Mouse (Mus musculus) neural tube, embryonic 10.5 days (tissue): ENCODE measurements at regions not wholly inside any gene's neighbourhood (a gene's known extent, or its start where the extent isn't known, plus 50 kb on each side); places are given as distances from the start of the nearest gene placed in this dataset.
"Not testable (repeated sequence)": the region's sequence is repeated elsewhere in the genome, so short reads cannot be mapped to it uniquely, and the experiment has no call there.

Experiments used
- DNase-seq: peaks from one replicate; pipeline ENCODE4 v3.0.0-alpha.2; 2017; ENCODE audit warnings: low spot score; ENCODE audit errors: extremely low spot score

DNA sequence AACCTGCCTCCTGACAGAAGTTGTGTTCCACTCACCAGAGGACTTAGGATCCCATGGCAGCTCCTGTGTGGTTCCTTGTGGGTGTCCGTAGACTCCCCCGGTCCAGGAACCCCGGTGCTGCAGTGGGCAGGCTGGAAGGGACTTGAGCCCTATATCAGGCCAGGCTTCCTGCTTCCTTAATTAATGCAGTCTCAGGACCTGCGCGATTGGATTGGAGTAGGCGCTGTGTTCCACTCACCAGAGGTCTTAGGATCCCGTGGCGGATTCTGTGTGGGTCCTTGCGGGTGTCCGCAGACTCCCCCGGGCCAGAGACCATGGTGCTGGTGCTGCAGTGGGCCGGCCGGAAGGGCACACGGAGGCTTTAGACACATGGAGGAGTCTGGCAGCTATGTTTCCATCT is 288.7 kb downstream of the Fut8 start:
- DNase-seq = not testable (repeated sequence)

DNA sequence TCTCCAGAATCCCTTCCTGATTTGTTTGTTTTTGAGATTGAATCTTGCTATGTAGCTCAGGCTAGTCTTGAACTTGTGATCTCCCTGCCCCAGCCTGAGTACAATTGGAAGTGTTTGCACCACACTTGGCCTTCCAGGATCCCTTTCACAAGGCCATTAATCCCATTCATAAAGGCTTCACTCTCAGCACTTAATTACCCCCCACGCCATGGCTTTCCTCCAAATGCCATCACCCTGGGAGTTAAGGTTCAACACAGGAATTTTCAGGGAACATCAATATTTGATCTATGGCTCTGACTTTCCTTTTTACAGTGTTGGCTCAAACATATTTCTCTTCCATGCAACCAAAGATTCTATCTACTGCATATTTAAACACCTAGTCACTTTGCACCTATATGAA is 289.6 kb downstream of the Fut8 start:
- DNase-seq = no peak

DNA sequence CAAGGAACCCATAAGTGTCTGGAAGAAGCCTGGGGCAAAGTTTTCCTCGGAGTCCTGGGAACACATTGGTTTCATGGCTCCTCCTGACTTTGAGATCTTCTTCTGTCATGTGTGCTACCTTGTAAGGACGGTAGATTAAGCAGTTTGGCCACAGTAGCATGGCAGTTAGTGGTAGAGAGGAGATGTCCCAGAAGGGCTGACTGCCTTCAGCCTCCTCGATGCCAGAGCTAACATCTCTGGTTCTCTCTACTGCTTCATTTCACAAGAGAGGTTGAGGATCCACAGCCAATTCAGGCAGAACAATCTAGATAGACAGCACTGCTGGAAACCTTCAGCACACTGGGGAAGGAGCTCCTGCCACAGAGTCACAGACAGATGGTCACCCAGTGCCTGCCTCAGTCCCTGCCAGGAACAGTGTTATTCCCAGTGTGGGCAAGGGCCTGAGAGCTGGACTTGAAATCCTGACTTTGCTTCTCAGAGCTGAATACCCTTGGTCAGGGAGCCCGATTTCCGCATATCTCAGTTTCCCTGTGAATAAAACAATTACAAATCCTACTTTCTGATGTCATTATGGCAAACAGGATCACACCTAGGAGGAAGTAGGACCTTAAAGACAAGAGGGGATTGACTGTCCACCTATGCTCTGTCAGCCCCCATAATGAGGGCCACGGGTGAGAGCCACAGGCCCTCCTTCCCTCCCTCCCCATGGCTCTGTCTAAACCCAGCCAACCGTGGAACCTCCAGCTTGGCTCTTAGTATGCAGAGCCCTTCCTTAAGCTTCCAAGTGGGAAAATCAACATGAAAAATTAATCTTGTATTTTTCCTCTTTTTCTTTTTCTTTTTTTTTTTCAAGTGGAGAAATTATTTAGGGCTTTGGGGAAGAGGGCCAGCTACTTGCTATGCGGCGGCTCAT is 290.3 kb downstream of the Fut8 start:
- no peak for DNase-seq

DNA sequence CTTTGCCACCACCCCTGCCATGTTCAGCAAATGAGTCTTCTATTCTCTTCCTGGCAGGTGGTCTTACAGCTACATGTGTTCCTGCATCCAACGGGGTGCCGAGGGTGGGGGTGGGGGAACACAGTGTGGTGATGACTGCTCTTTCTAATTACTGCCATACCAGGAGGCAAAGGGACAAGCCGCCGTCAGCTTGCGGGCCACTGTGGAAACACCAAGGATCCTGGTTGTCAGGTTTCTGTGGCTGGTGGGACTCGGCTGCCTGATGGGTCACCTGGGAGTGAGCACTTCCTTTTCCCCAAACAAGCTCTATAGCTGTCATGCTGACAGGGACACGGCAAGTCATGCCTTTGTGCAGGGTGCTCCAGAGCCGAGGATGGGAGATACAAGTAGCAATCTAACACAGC is 290.9 kb downstream of the Fut8 start:
- DNase-seq = no peak

DNA sequence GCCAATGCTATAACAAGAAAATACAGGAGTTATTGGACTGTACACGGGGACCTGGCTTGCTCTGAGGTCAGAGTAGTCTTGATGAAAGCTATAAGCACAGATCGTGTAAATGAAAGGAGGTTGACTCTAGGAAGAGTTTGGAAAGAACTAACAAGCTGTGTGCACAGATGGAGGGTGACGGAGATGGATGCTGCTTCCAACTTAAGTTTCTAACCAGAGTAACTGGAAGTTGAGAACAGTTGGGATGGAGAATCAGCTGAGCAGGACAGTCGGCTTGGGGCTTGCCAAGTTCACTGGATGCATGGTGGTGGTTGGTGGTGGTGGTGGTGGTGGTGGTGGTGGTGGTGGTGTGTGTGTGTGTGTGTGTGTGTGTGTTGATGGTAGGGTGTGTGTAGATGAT is 291.5 kb downstream of the Fut8 start:
- DNase-seq = no peak

DNA sequence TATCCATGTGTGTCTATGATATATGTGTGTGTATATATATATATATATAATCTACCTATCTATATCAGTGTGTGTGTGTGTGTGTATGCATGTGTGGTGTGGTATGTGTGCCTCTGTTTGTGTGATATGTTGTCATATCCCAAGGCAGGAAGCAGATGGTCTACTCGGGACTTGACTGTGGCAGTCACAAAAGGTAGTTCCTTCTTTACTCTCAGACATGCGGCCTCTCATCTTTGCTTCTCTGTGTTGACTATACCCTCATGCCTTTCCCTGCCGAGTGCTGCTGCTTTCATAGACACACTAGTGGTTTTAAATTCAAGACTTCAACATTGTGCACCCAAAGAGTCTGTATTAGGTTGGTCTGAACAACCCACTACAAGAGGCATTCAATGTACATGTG is 292.0 kb downstream of the Fut8 start:
- no peak for DNase-seq

DNA sequence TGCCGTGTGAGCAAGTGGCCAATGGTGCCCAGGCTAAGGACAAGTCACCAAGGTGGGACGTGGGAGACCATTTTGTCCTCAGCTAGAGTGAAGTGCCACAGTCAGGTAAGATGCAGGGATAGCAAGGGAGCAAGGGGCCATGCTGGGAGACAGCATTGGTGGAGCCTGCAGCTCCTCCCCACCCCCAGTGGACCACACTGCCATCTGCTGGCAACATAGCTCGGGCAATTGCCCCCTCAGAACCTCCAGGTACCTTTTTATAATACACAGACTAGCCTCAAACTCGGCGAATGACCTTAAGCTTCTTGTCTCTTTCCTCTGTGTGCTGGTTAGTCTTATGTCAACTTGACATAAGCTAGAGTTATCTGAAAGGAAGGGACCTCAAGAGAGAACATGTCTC is 293.4 kb downstream of the Fut8 start:
- no peak for DNase-seq

DNA sequence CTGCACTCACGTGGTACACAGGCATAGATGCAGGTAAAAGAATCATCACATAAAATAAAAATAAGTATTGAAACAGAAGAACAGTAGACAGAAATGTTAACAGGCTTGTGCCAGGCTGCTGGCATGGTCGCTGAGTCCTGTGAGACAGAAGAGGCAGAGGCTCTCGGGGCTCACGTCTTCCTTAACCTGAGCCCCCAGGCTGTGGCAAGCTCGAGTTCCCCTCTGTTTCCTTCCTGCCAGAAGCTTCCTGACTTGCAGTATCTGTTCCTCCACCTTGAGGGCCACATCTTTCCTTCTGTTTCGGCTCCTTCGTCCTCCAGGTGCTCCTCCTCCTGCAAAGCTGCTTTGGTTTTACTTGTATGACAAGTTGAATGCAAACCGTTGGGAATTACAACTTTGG is 294.6 kb downstream of the Fut8 start:
- DNase-seq = no peak

DNA sequence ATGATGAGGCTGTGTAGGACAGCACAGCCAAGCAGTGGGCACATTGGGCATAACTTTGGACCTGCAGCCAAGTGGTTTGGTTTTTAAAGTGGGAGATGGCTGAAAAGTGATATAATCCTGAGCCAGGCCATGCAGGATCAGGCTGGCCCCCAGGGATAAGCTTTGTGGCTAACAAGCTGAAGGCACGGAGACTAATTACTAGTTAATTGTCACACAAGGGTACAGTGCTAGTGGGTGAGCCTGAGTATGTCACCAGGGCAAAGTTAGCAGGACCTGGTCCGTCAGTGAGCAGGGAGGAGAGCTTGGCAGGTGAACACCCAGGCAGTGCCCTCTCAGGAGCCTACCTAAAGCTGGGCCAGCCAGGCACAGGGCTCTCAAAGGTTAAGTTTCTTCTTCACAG is 295.7 kb downstream of the Fut8 start:
- no peak for DNase-seq

DNA sequence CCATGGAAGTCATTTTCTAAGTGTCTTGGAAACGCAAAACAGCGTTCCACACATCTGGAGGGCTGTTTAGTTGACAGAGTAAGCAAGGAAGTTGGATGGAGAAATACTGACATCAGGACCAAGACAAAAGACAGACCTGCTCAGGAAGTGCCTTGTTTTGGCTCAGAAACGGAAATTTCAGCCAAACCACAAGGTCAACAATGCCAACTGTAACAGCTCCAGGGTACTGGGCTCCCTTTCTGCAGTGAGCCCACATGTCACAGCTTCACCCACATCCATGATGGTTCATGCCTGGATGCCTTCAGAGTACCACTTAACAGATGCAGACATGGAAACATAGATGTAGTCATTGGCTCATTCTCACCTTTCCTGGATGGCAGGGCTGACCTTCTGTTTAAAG is 296.2 kb downstream of the Fut8 start:
- no peak for DNase-seq

DNA sequence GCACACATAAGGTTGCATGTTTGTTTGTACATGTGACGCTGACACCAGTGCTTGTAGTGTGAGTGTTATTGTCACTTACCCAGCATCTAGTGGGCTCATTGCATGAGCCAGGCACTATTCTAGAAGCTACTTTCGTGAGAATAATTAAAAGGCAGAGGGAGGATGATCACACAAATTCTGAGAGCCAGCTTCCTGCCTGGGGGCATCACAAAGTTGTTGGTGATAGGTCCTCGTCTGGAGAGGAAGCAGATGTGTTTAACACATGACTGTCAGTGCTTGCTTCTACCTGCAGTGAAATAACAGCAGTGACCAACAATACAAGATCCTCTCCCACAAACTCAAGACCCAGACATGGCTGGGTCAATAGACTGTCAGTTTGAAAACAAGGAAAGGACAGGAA is 297.2 kb downstream of the Fut8 start:
- no peak for DNase-seq

DNA sequence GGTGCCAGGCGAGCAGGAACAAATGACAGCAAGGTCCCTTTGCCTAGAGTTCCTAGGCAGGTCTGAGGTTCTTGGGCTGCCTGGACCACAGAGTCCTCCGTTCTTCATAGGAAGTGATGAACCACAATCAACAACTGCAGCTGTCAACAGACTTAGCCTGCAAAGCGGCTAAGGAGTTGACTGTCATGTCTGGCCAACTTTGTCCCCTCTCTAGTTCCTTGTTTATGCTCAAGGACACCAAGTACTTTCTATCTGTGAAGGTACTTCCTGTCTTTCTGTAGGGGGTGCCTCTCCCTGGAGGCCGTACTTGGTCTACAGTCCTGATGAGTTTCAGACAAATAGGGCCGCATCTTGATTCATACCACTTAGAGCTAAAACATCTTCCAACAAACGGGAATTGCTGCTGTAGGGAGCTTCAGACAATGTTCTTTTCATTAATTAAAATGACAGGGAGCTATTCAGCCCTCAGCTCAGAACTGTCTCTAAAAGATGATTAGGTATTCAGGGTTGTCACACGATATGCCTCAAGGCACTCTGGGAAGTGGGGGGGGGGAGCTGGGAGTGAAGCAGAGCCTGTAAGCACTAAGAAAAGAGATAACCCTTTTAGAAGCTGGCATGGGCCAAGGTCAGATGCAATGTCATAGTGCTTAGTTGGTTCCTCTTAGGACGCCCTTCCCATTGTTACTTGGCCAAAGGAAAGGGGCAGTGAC is 299.4 kb downstream of the Fut8 start:
- DNase-seq = no peak

DNA sequence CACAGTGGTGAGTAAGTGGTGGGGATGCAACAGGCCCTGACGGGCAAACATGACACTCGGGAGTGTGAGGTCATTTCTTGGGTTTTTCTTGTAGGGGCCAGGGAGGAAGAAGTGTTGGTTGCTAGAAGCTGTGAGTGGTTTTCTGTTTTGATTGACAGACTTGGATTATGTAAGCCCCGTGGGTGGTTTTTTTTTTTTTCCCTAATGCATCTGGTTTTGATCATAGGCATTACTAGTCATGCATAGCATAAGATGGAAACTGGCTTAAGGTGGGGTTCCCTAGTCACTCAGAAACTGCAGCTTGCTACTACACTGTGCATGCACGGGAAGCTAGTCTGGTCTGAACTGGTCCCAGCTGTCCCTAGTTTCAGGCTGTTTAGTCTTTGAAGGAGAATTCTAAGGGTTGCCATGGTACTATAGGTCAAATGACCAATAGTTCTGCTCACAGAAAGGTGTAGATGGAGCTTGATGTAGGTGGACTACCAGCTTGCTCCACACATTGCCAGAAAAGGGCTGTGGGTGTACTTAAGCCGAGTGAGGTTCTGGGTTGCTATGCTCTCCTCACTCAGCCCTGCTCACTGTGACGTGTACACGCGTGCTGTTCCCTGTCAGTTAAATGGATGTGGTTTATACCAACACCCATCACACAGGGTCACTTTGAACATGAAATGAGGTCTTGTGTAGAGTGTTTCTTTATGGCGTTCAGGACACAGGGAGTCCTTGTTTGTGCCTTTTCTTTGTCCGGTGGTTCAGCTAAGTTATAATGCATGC is 301.9 kb downstream of the Fut8 start:
- no peak for DNase-seq

DNA sequence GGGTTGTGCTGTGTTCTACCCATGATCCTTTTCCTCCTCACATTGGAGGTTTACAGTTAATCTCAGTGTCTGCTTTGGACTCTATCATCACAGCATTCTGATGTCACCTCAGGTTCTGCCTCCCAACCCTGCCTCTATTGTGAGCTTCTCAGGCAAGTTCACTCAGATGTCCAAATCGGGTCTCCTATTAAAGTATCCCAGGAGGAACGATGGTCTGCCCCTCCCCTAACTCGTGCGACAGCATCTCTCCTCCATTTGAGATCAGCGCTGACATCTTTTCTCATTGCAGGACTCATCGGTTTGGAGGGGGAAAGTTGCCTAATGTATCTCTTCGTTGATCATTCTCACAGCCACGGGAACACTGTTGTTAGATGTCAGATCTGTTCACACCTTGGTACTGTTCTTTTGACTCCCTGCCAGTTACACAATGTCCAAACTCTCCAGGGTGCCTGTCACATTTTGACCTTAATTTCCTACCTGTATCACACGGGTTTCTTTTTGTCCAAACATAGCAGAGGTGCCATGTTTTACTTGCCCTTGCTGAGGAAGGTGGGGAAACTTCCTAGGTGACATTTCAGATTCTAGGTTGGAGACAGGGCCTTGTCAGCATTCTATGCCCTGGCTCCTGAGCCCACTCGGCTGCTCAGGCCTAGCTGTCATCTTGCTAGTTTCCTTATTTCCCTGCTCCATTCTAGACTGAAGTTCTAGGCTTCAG is 303.3 kb downstream of the Fut8 start:
- DNase-seq = no peak

DNA sequence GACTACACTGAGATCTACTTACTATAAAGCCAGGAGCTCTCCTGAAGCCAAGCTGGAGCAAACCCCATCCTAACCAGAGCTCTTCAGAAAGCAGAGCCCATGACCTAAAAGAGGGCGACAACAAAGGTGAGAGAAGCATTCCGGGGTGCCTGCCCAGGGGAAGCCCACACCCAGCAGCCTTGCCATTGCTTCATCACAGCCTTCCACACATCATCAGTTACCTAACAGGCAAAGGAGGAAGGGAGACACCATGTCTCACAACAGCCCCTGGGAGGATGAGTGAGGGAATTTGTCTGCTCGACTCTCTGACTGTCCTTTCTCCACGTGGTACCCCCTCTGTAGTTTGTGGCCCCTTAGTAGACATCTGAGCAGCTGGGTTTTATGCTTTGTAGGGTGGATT is 303.9 kb downstream of the Fut8 start:
- no peak for DNase-seq

DNA sequence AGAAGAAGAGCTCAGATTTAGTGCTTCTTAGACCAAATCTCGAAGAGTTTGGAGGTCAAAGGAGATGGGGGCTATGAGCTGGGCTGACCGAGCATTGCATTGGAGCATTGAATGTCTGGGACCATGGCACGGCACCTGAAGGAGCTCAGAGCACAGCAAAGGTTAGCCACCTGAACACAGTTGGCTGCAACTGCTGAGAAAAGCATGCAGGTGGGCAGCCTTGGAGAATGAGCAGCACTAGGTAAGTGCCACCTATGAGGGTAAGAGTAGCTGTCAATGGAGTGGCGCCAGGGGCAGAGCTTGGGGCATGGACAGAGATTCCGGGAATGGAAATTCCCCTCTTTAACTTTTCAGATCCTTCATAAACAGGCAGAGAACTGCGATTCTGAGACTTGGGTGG is 305.7 kb downstream of the Fut8 start:
- no peak for DNase-seq

DNA sequence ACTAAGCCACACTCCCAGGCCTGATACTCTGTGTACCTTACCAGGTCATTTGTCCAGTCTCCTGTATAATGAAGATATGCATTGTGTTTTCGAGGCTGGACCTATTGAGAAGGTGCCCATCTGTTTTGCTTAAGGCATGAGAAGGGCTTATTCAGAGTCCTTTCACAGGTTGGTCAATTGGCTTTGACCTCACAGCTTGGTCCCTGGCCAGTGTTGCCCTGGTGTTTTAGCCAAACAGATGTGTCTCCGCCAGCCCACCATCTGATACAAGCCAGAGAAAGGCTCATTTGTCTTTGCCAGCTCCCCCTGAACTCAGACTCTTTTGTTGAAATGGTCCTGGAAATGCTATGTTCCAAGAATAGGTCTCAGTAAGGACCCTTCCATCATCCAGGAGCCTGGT is 308.2 kb downstream of the Fut8 start:
- DNase-seq = no peak

DNA sequence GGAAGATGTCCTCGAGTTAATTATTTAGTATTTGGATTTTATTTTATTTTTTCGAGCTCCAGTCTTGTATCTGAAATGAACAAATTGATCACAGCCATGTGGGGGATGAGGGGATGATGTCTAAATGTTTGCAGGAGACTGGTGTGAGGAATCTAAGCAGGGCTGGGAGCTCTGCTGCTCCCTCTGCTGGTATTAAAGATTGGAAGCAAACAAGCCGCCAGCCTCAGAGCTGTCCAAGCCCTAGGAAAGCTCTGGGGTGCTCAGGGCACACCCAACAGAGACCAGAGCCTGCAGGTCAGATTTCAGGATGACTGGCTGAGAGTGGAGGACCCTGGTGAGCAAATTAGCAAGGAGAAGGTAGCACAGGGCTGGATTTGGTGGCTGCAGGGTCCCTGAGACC is 330.4 kb downstream of the Fut8 start:
- DNase-seq = peak; percentile 39

DNA sequence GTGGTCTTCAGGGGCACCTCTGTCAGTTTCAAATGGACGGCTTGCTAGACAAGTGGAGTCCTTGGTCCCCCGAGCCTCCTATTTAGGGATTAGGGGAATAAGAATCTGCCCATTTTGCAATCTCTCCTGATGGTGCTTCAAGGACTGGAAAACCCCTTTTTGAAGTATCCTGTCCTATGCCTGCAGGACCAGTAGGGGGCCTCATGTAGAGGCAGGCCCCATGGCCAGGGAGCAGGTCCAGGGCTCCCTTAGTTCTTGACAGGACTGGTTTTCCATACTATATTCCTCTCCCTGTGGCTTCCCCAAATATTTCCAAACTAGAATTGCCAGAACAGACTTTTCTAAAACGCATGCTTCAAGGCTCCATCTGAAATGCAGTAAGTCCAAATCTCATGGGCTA is 332.6 kb downstream of the Fut8 start:
- no peak for DNase-seq

DNA sequence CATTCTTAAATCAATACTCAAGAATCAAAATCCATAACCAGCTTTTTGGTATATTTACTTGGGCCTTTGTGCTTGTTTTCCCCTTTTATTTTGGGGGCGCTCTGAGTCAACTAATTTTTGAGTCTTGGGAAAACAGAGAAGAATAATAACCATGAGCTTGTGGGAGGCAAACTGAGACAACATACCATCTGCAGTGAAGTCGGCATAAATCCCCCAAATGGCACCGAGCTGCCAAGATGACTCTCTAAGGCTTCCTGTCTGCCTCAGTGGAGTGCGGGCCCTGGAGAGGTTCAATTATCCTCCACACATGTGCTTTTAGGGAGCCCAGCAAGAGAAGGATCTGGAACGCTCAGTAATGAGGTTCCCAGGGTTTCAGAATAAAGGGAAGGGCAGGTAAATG is 333.1 kb downstream of the Fut8 start:
- DNase-seq = no peak

DNA sequence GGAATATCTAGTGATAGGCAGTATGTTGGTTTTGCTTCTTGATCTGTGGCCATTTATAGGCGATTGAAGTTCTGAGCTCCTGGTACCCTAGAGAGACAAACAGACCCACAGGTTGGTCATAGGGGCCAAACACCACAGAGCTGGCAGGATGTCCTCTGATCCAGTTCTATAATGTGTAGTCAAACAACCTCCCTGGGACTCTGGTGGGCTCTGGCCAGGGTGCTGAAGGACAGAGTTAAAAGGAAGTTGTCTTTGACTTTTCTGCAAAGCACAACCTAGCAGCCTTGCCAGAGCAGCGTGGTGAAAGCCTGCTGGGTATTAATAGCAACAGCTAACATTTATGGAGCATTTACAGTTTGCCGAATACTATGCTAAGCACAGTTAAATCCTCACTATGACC is 337.1 kb downstream of the Fut8 start:
- no peak for DNase-seq

DNA sequence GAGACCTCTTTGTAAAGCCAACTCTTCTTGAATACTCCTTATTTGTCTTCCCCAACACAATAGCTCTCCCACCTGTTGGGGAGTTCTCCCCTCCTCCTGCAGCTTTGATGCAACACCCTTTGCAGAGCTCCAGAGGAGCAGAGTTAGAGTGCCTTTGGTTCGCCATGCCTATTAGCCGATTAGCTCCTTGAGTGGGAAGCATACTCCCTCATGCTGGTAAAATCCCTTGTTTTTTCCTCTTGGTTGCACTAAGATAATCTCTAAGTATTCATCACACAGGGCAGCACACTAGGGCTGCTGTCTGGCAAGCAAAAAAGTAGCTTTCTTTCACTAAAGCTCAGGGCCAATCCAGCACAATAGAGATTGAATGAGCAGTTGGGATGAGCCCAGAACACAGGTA is 350.4 kb downstream of the Fut8 start:
- no peak for DNase-seq
